Mouse (Mus musculus) embryonic facial prominence, embryonic 10.5 days (tissue): Measurements from ENCODE around the gene Dip2c. TPM values are rescaled to one million over a fixed set of nuclear protein-coding genes. Genes with fewer than 3 reads are reported as not detected.

Experiments
- DNase-seq: peaks from one replicate; pipeline ENCODE4 v3.0.0-alpha.2; 2017; ENCODE audit warnings: low spot score
- H3K27ac ChIP-seq: fragments of 300-500 bp; sonication (generic); replicated peaks from 2 replicates; pipeline ENCODE4 v1.5.1; 2016; ENCODE audit warnings: mild to moderate bottlenecking
- H3K27me3 ChIP-seq: fragments of 300-500 bp; sonication (generic); replicated peaks from 2 replicates; pipeline ENCODE4 v1.6.1; 2016; ENCODE audit warnings: low read depth, mild to moderate bottlenecking; ENCODE audit not compliant: poor library complexity, severe bottlenecking
- H3K36me3 ChIP-seq: fragments of 300-500 bp; sonication (generic); replicated peaks from 2 replicates; pipeline ENCODE4 v1.6.1; 2016; ENCODE audit warnings: mild to moderate bottlenecking, moderate library complexity
- H3K4me1 ChIP-seq: fragments of 300-500 bp; sonication (generic); 2 replicates; pipeline ENCODE4 v1.6.1; 2016
- H3K4me3 ChIP-seq: fragments of 300-500 bp; sonication (generic); 2 replicates; pipeline ENCODE4 v1.5.1; 2016; ENCODE audit warnings: mild to moderate bottlenecking, moderate library complexity
- H3K9me3 ChIP-seq: fragments of 300-500 bp; sonication (generic); 2 replicates; pipeline ENCODE4 v1.6.1; 2016; ENCODE audit warnings: mild to moderate bottlenecking
- WGBS: fragments of 180-500 bp; shearing (Covaris S2); methylation state at CpG from one replicate; pipeline ENCODE4 v1.1.7; 2016; 5-methylcytosine and 5-hydroxymethylcytosine counted together
- polyA plus RNA-seq: library from polyadenylated mRNA; unstranded; fragments of >200 nt; fragmentation: Nextera tagmentation; extraction: Ambion mirVana; gene quantifications from 2 replicates; pipeline ENCODE4 v1.2.1, GENCODE M21; 2016

Dip2c gene
- polyA plus RNA-seq, 1 experiment from 2014 or later: 4.6 TPM

GRCm38 (mm10) chr13:9663593-9663992 lies 387.3 kb downstream of the Dip2c start:
- Histone ChIP-seq H3K4me3 (no peak overlapping the region), H3K36me3 (peaks cover 38% of the 10 kb centered on the region), H3K9me3 (no peaks in the 10 kb centered on the region), H3K4me1 (no peaks in the 10 kb centered on the region), H3K27me3 (no peaks in the 10 kb centered on the region), H3K27ac (no peak overlapping the region)
- DNase-seq: no peak
- 94% methylated on average over 1 of the region's 1 CpGs for WGBS

- whole genome bisulfite sequencing: 82% methylated on average over 7 of the region's 7 CpGs
- H3K9me3 ChIP-seq: no peaks in the 10 kb centered on the region
- no peaks in the 10 kb centered on the region for H3K4me1 ChIP-seq
- DNase-seq: no peak
- peaks cover 11% of the 10 kb centered on the region; the same call in 1 of the 2 replicates for H3K36me3 ChIP-seq
- H3K4me3 ChIP-seq: no peak overlapping the region
- no peaks in the 10 kb centered on the region for H3K27me3 ChIP-seq
- H3K27ac ChIP-seq: no peak overlapping the region
Measured at GRCm38 (mm10) chr13:9667954-9668496, 391.7 kb downstream of the Dip2c start.

GRCm38 (mm10) chr13:9669246-9669645 lies 392.9 kb downstream of the Dip2c start:
- peaks cover 5% of the 10 kb centered on the region; the same call in 1 of the 2 replicates for H3K36me3 ChIP-seq
- H3K4me1 ChIP-seq: no peaks in the 10 kb centered on the region
- no peak overlapping the region for H3K4me3 ChIP-seq
- 90% methylated on average over 5 of the region's 5 CpGs for WGBS
- no peak for DNase-seq
- no peak overlapping the region for H3K27ac ChIP-seq
- no peaks in the 10 kb centered on the region for H3K9me3 ChIP-seq
- no peaks in the 10 kb centered on the region for H3K27me3 ChIP-seq

GRCm38 (mm10) chr13:9674126-9674525 lies 397.8 kb downstream of the Dip2c start:
- 100% methylated on average over 1 of the region's 1 CpGs for WGBS
- no peak for DNase-seq
- H3K9me3 ChIP-seq: 0 out of 2 replicates have a peak, but pooled peaks cover 12% of the 10 kb centered on the region
- H3K4me3 ChIP-seq: no peak overlapping the region
- no peak overlapping the region for H3K27ac ChIP-seq
- H3K27me3 ChIP-seq: no peaks in the 10 kb centered on the region
- peaks cover 4% of the 10 kb centered on the region; the same call in 1 of the 2 replicates for H3K36me3 ChIP-seq
- H3K4me1 ChIP-seq: no peaks in the 10 kb centered on the region

DNA sequence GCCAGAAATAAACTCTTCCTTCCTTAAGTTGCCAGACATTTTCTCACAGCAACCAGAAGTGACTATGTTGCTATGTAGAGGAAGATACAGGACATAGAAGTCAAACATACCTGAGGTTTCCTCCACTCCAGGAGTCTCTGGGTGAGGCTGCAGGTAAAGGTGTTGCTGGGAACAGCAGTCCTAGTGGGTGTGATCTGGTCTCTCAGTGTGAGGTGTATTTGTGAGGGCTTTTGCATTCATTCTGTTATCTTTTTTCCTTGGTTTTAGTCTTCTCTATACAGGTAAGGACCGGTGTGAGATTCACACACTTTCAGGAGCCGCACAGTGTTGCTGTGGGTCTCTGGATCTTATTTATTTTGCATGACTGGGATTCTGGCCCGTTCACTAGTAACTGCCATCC lies 405.2 kb downstream of the Dip2c start:
- no peak for DNase-seq
- 0 out of 2 replicates have a peak, but pooled peaks cover 3% of the 10 kb centered on the region for H3K9me3 ChIP-seq
- no peaks in the 10 kb centered on the region for H3K4me1 ChIP-seq
- H3K27me3 ChIP-seq: no peaks in the 10 kb centered on the region
- H3K4me3 ChIP-seq: no peak overlapping the region
- peaks cover 55% of the 10 kb centered on the region for H3K36me3 ChIP-seq
- H3K27ac ChIP-seq: no peak overlapping the region
- WGBS: 97% methylated on average over 3 of the region's 3 CpGs

- 90% methylated on average over 4 of the region's 4 CpGs for WGBS
- H3K27me3 ChIP-seq: no peaks in the 10 kb centered on the region
- H3K4me3 ChIP-seq: no peak overlapping the region
- no peak for DNase-seq
- H3K4me1 ChIP-seq: no peaks in the 10 kb centered on the region
- H3K9me3 ChIP-seq: no peaks in the 10 kb centered on the region
- peaks cover 72% of the 10 kb centered on the region for H3K36me3 ChIP-seq
- no peak overlapping the region for H3K27ac ChIP-seq
Measured at GRCm38 (mm10) chr13:9683280-9683679, 407.0 kb downstream of the Dip2c start.

DNA sequence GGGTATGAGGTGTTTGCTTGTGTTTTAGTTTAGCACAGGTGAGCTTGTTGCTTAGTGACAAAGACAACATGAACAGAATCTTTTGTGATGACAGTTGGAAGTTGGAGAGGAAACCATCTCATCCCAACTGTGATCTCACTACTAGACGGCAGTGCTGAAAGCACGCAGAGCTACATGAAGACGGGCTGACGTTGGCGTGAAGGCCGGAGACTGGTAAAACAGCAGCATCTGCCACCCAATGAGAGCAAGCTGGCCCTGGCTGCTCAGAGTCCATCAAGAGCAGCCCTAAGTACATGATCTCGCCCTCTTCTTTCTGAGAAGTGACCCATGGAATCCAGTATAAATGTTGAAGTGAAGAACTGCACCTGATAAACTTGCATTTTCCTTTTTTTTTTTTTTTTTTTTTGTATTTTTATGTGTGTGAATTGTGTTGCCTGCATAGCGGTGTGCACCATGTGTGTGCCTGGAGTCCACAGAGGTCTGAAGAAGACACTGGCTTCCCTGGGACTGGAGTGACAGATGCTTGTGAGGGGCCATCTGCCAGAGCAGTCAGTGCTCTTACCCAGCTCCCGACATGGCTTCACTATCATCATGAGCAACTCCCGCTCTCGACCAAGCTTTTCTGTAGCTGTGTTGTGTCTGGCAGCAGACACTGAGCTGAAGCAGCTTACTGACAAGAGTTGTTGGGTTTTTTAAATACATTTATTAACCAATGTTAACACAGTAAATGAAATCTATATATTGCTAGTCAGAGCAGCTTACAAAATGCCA lies 408.0 kb downstream of the Dip2c start:
- Histone ChIP-seq H3K27me3 (no peaks in the 10 kb centered on the region), H3K4me3 (no peak overlapping the region), H3K4me1 (no peaks in the 10 kb centered on the region), H3K27ac (no peak overlapping the region), H3K36me3 (peaks cover 83% of the 10 kb centered on the region), H3K9me3 (no peaks in the 10 kb centered on the region)
- 95% methylated on average over 11 of the region's 11 CpGs for WGBS
- DNase-seq: no peak

- 94% methylated on average over 7 of the region's 7 CpGs for WGBS
- no peaks in the 10 kb centered on the region for H3K9me3 ChIP-seq
- H3K36me3 ChIP-seq: peaks cover 98% of the 10 kb centered on the region
- H3K27me3 ChIP-seq: no peaks in the 10 kb centered on the region
- DNase-seq: no peak
- H3K27ac ChIP-seq: no peak overlapping the region
- H3K4me3 ChIP-seq: no peak overlapping the region
- no peaks in the 10 kb centered on the region for H3K4me1 ChIP-seq
Measured at GRCm38 (mm10) chr13:9686261-9686660, 409.9 kb downstream of the Dip2c start.

DNA sequence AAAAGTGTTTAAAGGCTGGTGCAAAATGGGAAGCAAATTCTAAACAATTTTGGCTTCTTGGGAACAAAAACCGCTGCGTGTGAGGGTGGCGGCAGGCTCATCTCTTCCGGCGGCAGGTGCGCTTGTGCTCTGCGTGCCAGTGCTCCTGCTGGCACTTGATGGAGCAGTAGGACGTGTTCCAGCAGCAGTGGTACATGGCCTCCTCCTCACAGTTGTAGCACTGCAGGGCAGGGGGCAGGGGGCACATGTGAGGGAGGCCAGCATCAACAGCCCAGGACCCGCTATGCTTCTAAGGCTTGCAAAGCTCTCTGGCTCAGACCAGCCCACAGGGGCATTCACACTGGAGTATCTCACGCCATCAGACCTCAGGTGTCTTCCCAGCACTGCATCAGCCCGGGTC lies 410.4 kb downstream of the Dip2c start:
- Histone ChIP-seq H3K4me1 (no peaks in the 10 kb centered on the region), H3K36me3 (peaks cover 98% of the 10 kb centered on the region), H3K27me3 (no peaks in the 10 kb centered on the region), H3K27ac (no peak overlapping the region), H3K9me3 (no peaks in the 10 kb centered on the region), H3K4me3 (no peak overlapping the region)
- WGBS: 91% methylated on average over 11 of the region's 11 CpGs
- DNase-seq: no peak

DNA sequence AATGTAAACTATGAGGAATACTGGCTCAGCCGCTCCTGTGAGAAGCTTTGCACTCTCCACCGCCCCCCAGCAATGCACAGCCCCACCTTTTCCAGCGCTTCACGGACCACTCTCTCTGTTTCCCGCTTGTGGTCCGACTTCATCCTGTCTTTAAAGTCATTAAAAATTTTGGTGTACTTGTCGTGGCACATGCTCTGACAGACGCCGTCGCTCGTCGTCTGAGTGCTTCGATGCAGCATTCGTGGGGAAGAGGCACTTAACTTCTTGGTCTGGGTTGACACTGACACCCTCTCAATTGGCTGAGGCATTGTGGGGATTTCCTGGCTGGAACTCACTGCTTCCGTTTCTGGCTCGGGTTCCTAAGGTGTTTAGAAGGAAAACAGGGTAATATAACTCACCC lies 413.0 kb downstream of the Dip2c start:
- H3K4me3 ChIP-seq: no peak overlapping the region
- 93% methylated on average over 16 of the region's 16 CpGs for WGBS
- no peaks in the 10 kb centered on the region for H3K9me3 ChIP-seq
- peaks cover 98% of the 10 kb centered on the region for H3K36me3 ChIP-seq
- no peaks in the 10 kb centered on the region for H3K4me1 ChIP-seq
- no peak overlapping the region for H3K27ac ChIP-seq
- no peaks in the 10 kb centered on the region for H3K27me3 ChIP-seq
- DNase-seq: no peak

DNA sequence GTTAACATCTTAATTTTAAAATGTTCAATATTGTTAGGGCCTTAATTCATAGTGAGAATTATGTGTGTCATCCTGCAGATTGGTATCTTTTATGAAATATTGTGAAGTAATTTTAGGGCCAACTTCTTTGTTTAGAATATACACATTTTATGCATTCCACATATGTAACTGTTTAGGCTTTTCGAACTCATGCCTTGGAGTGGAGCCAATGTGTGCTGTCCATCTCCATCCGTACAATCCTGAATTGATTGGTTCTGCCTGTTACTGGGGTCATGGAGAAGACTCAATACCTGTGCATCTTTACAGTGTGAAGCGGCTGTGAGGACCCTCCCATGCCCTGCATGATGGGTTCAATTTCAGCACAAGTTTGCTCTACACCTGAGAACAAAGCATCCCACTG lies 416.5 kb downstream of the Dip2c start:
- 83% methylated on average over 3 of the region's 3 CpGs for WGBS
- H3K27me3 ChIP-seq: no peaks in the 10 kb centered on the region
- DNase-seq: no peak
- H3K36me3 ChIP-seq: peaks cover 99% of the 10 kb centered on the region
- no peak overlapping the region for H3K27ac ChIP-seq
- no peak overlapping the region for H3K4me3 ChIP-seq
- H3K9me3 ChIP-seq: no peaks in the 10 kb centered on the region
- H3K4me1 ChIP-seq: no peaks in the 10 kb centered on the region

DNA sequence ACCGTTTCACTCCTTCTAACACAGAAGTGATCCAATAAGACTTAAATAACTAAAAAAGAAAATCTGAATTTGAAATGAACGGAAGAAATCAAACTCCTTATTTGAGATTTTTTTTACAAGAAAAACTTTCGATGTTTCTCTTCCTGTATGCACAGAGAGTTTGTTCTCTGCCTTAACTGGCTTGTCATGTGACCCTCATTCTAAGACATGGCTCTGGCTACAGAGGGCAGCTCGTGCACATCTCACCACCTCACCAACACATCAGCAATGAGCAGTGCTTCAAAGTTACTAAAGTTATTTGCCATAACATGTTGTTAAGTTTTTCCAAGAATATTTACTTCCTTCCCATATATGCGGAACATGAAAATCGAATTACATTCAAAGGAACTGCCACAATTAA lies 418.3 kb downstream of the Dip2c start:
- Histone ChIP-seq H3K4me3 (no peak overlapping the region), H3K4me1 (no peaks in the 10 kb centered on the region), H3K27me3 (no peaks in the 10 kb centered on the region), H3K27ac (no peak overlapping the region), H3K36me3 (peaks cover 89% of the 10 kb centered on the region), H3K9me3 (no peaks in the 10 kb centered on the region)
- 95% methylated on average over 6 of the region's 6 CpGs for WGBS
- DNase-seq: no peak

- Histone ChIP-seq H3K27ac (no peak overlapping the region), H3K4me1 (no peaks in the 10 kb centered on the region), H3K9me3 (no peaks in the 10 kb centered on the region), H3K27me3 (no peaks in the 10 kb centered on the region), H3K36me3 (peaks cover 81% of the 10 kb centered on the region), H3K4me3 (no peak overlapping the region)
- DNase-seq: no peak
- 92% methylated on average over 4 of the region's 4 CpGs for WGBS
Measured at GRCm38 (mm10) chr13:9695403-9695802, 419.1 kb downstream of the Dip2c start.
